Mouse (Mus musculus) ES-Bruce4 (cell line): Measurements from ENCODE around the gene Sh3bp4.

Experiments used
- EP300 ChIP-seq: IDR thresholded peaks from 2 replicates; pipeline ENCODE4 v1.6.1; 2011; ENCODE audit warnings: low read depth, low read length; ENCODE audit not compliant: insufficient read depth
- POLR2A ChIP-seq: IDR thresholded peaks from one replicate; pipeline ENCODE4 v1.8.1; 2011; ENCODE audit warnings: low read length; ENCODE audit not compliant: insufficient read depth

DNA sequence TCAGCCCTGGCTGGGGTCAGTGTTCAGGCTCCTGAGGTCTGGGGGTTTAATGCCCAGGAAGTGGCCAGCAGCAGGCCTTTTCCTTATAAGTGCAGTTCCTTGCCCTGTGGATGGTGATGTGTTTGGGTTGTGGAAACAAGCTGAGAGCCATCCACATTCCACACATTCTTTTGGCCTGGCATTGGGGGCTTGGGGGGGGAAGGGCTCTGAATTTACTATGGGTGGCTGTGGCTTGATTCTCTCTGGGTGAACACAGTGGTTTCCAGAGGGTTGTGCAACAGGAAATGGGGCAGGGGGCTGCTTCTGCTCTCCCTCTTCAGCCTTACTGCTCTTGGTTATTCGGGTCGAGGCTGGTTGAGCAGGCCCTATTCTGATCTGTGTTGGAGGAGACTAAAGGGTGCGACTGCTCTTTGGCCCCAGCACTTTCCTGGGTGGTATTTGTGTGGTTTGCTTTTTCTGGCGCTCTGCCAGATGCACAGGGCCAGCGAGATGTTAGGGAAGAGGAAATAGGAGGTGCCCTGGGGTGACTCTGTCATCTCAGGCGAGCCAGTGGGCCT lies 38.2 kb downstream of the Sh3bp4 start:
- TF ChIP-seq EP300 (0 out of 2 replicates have a peak, but pooled peaks have one; percentile 51), POLR2A (no peak)
